In the genomic region with DNA sequence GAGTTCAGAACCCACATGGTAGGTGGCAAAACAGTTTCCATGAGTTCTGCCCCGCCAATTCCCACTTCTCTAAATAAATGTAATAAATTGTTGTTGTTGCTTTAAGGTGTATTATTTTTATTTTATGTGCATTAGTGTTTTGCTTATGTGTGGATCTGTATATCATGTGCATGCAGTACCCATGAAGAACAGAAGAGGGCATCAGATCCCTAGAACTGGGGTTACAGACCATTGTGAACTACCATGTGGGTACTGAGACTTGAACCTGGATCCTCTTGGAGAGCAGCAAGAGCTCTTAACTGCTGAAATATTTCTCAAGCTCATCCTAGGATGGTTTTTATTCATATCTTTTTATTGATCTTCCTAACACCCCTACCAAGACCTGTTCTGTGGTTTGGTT, we compare ENCODE assay signal across 9 mouse cellular contexts. TPM values are rescaled to one million over a fixed set of nuclear protein-coding genes. Genes with fewer than 3 reads are reported as not detected.
DNase-seq lines count a peak whose midpoint lies in the region; ATAC-seq and TF ChIP-seq lines count a peak whose summit lies in the region.
"Had no signal": no experiment of that assay in that cellular context is flagged by ENCODE, and none has a peak within 500 bp of the region (broad histone marks: within the 10 kb centered on the region; RNA-seq: fewer than 3 reads in every experiment).

No protein-coding gene starts in this region.

- H3K9ac ChIP-seq in hindbrain, embryonic 14.5 days: no peak overlapping the region
- H3K9ac ChIP-seq in hindbrain, embryonic 12.5 days: no peak overlapping the region
- H3K9ac ChIP-seq in ES-E14 (ENCODE audit: insufficient read depth, low read depth, low read length, poor library complexity, severe bottlenecking): no peak overlapping the region
- H3K9ac ChIP-seq: embryonic facial prominence, embryonic 13.5 days had no signal

- H3K27me3 ChIP-seq in hindbrain, embryonic 14.5 days (ENCODE audit: control insufficient read depth, insufficient read depth, low read length): no peaks in the 10 kb centered on the region
- no peaks in the 10 kb centered on the region for H3K27me3 ChIP-seq in hindbrain, embryonic 12.5 days
- H3K27me3 ChIP-seq: embryonic facial prominence, embryonic 13.5 days had no signal

- WGBS in hindbrain, embryonic 14.5 days: 62% methylated on average over 1 of the region's 1 CpGs
- 48% methylated on average over 1 of the region's 1 CpGs for WGBS in hindbrain, embryonic 12.5 days

- peaks cover 29% of the 10 kb centered on the region for H3K4me1 ChIP-seq in hindbrain, embryonic 14.5 days (replicated peaks; ENCODE audit: control insufficient read depth, insufficient read depth, low read length)
- peaks cover 19% of the 10 kb centered on the region for H3K4me1 ChIP-seq in hindbrain, embryonic 12.5 days
- peaks cover 0 to 2% of the 10 kb centered on the region in 2 experiments; a peak in 2 of 4 replicates for H3K4me1 ChIP-seq in ES-E14 (ENCODE audit: control insufficient read depth in 2 of 2, insufficient read depth in 2 of 2, low read length in 2 of 2, poor library complexity in 1 of 2)

- ATAC-seq in hindbrain, embryonic 14.5 days (ENCODE audit: low FRiP score): no peak
- no peak for ATAC-seq in hindbrain, embryonic 12.5 days (ENCODE audit: low FRiP score)

- peak; percentile 36 for DNase-seq in hindbrain, embryonic 14.5 days (ENCODE audit: low spot score)
- peak; percentile 77 for DNase-seq in A20 (ENCODE audit: low read depth, low spot score)
- peak; percentile 44 for DNase-seq in ES-E14 (ENCODE audit: low read depth, low spot score)
- peak; percentile 38 for DNase-seq in embryo, embryonic 11 days
- peak; percentile 58 for DNase-seq in lung, postnatal 10 days
- DNase-seq in thymus, postnatal 4 days: peak; percentile 61
- DNase-seq in urinary bladder, postnatal 10 days (ENCODE audit: low spot score): no peak

- no peak overlapping the region for H3K27ac ChIP-seq in hindbrain, embryonic 14.5 days
- no peak overlapping the region for H3K27ac ChIP-seq in hindbrain, embryonic 12.5 days
- H3K27ac ChIP-seq in ES-E14 (ENCODE audit: insufficient read depth, low read depth, low read length, poor library complexity, severe bottlenecking): no peak overlapping the region
- H3K27ac ChIP-seq: embryonic facial prominence, embryonic 13.5 days had no signal

- H3K9me3 ChIP-seq in hindbrain, embryonic 14.5 days (ENCODE audit: control insufficient read depth, low read length): no peaks in the 10 kb centered on the region
- no peaks in the 10 kb centered on the region for H3K9me3 ChIP-seq in hindbrain, embryonic 12.5 days (replicated peaks)
- H3K9me3 ChIP-seq in ES-E14 (ENCODE audit: control insufficient read depth, insufficient read depth, low read depth, low read length): no peaks in the 10 kb centered on the region
- H3K9me3 ChIP-seq: embryonic facial prominence, embryonic 13.5 days had no signal

- H3K4me2 ChIP-seq in hindbrain, embryonic 14.5 days (replicated peaks): no peak overlapping the region
- no peak overlapping the region for H3K4me2 ChIP-seq in hindbrain, embryonic 12.5 days (replicated peaks)
- H3K4me2 ChIP-seq: embryonic facial prominence, embryonic 13.5 days had no signal

- in situ Hi-C loops in ES-E14 (cut with MboI; ENCODE audit: low sequenced_read_pairs in 2 of 2, unreplicated experiment in 2 of 2): no loop called here

- 0 out of 2 replicates have a peak, but pooled peaks cover 10% of the 10 kb centered on the region for H3K36me3 ChIP-seq in hindbrain, embryonic 14.5 days (replicated peaks; ENCODE audit: control insufficient read depth, insufficient read depth)
- H3K36me3 ChIP-seq in hindbrain, embryonic 12.5 days: peaks cover 9% of the 10 kb centered on the region; the same call in 1 of the 2 replicates
- H3K36me3 ChIP-seq in ES-E14 (ENCODE audit: control insufficient read depth, insufficient read depth, low read length, poor library complexity, severe bottlenecking): no peaks in the 10 kb centered on the region

- no peak overlapping the region for H3K4me3 ChIP-seq in hindbrain, embryonic 14.5 days (replicated peaks; ENCODE audit: low read length)
- H3K4me3 ChIP-seq in hindbrain, embryonic 12.5 days: no peak overlapping the region
- H3K4me3 ChIP-seq in ES-E14 (ENCODE audit: insufficient read depth in 1 of 2, low read depth in 1 of 2, low read length in 2 of 2, poor library complexity in 1 of 2, severe bottlenecking in 1 of 2): no peak overlapping the region
- H3K4me3 ChIP-seq: embryonic facial prominence, embryonic 13.5 days had no signal

TF ChIP-seq in ES-E14, 5 proteins besides CTCF, POLR2A, EP300 and RAD21:
- TF ChIP-seq CHD2 (IDR thresholded peaks at IDR 0.05; ENCODE audit: low read depth, low read length) (no peak), ZC3H11A (IDR thresholded peaks at IDR 0.05; ENCODE audit: borderline replicate concordance, low read depth, low read length) (peak; percentile 69; the same call in 1 of the 2 replicates)
TF ChIP-seq in ES-E14: peak in this region for 1.

RNA-seq across cellular contexts. Expression of a gene that starts 2.9 kb away (rescaled TPM):
- 10.3 and 10.8 TPM in 2 replicates for polyA plus RNA-seq in hindbrain, embryonic 14.5 days (2014; fragmentation: Nextera tagmentation; extraction: Ambion mirVana)
- polyA plus RNA-seq in hindbrain, embryonic 12.5 days (2016; fragmentation: Nextera tagmentation; extraction: Ambion mirVana): 19.8 and 20.4 TPM in 2 replicates
- total RNA-seq in ES-E14 (2012; rRNA removed): 5.2 and 7.5 TPM in 2 replicates

RNA-seq across cellular contexts. Expression of a gene that starts 3.3 kb away (rescaled TPM):
- 70.9 and 74.0 TPM in 2 replicates for polyA plus RNA-seq in hindbrain, embryonic 14.5 days (2014; fragmentation: Nextera tagmentation; extraction: Ambion mirVana)
- 64.8 and 72.8 TPM in 2 replicates for polyA plus RNA-seq in hindbrain, embryonic 12.5 days (2016; fragmentation: Nextera tagmentation; extraction: Ambion mirVana)
- 42.5 and 45.4 TPM in 2 replicates for total RNA-seq in ES-E14 (2012; rRNA removed)

RNA-seq across cellular contexts. Expression of a gene that starts 48.9 kb away (rescaled TPM):
- 65.0 and 78.5 TPM in 2 replicates for polyA plus RNA-seq in hindbrain, embryonic 14.5 days (2014; fragmentation: Nextera tagmentation; extraction: Ambion mirVana)
- polyA plus RNA-seq in hindbrain, embryonic 12.5 days (2016; fragmentation: Nextera tagmentation; extraction: Ambion mirVana): 87.1 and 98.9 TPM in 2 replicates
- 23.7 and 28.2 TPM in 2 replicates for total RNA-seq in ES-E14 (2012; rRNA removed)
